Mouse (Mus musculus): ENCODE measurements at regions not wholly inside any gene's neighbourhood (a gene's known extent, or its start where the extent isn't known, plus 50 kb on each side); places are given as distances from the start of the nearest gene placed in this dataset.

DNA sequence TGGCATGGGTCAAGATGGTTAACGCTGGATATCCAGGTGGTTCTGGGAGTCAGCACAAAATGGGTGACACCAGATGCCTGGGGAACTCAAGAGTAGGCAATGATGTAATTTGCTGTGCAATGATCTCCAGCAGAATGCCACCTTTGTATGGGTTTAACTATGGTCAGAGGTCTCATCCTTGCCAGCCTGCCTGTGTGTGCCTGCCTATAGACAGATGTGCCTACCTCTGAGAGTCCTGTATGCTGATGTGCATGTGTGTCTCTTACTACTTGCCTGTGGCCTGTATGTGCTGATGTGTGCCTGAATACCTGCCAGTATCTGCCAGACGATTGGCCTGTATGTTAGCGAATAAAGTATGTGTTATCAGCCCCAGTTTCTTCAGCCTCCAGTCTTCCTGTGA, 138.6 kb upstream of the Palmd start:
- no peak for ATAC-seq (ENCODE audit: insufficient read depth)
- H3K9me3 ChIP-seq (ENCODE audit: low read depth, low read length), result no peaks in the 10 kb centered on the region
- DNase-seq, result no peak
- H3K4me2 ChIP-seq, result no peak overlapping the region
- no peak overlapping the region for H3K9ac ChIP-seq
- H3K27me3 ChIP-seq (ENCODE audit: insufficient read depth, low read length), result no peaks in the 10 kb centered on the region
- H3K27ac ChIP-seq (ENCODE audit: low read depth), result no peak overlapping the region
- WGBS, result 69% methylated on average over 3 of the region's 3 CpGs
- H3K36me3 ChIP-seq (ENCODE audit: insufficient read depth), result no peaks in the 10 kb centered on the region
- no peak for TF ChIP-seq CTCF (IDR thresholded peaks at IDR 0.05; ENCODE audit: low read depth)
- H3K4me1 ChIP-seq (ENCODE audit: insufficient read depth), result no peaks in the 10 kb centered on the region; the same call in 1 of the 2 replicates
- no peak overlapping the region for H3K4me3 ChIP-seq (ENCODE audit: low read depth, low read length)

DNA sequence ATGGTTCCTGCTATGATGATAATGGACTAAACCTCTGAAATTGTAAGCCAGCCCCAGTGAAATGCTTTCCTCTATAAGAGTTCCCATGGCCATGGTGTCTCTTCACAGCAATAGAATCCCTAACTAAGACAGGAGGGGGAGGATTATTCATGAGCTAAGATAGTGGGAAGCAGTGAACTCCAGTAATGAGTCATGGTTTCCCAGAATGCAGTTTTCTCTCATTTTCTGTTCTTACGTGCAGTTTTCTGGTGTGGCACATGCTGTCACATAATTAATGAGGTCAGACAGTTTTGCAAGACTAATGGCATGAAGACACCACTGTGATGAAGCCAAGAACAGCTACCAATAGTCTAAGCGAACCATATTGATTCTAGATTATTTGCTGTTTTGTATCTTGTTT, 118.9 kb upstream of the Palmd start:
- no peaks in the 10 kb centered on the region for H3K9me3 ChIP-seq (ENCODE audit: low read depth, low read length)
- H3K27me3 ChIP-seq (ENCODE audit: insufficient read depth, low read length), result no peaks in the 10 kb centered on the region

DNA sequence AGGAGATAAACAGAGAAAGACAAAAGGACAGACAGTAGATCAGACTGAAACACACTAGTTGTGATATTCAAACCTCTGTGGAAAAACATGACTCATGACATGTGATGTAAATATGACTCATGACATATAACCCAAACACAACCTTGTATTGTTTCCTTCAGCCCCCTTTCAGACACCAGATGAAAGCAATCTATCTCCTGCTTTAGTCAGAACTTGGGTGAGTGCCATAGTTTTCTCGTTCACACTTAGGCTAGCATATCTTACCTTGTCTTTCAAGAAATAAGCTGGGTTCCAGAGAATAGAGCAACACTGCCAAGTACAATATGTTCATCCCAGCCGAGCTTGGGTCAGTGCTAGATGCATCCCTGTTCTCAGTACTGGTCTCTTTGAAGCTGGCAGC, 107.9 kb upstream of the Palmd start:
- ATAC-seq (ENCODE audit: insufficient read depth) (peak; percentile 47; the same call in 1 of the 2 replicates), DNase-seq (peak; percentile 64)
- H3K36me3 ChIP-seq (ENCODE audit: insufficient read depth), result no peaks in the 10 kb centered on the region
- H3K27ac ChIP-seq (ENCODE audit: low read depth), result no peak overlapping the region
- H3K27me3 ChIP-seq (ENCODE audit: insufficient read depth, low read length), result 0 out of 2 replicates have a peak, but pooled peaks cover 3% of the 10 kb centered on the region
- H3K4me3 ChIP-seq (ENCODE audit: low read depth, low read length), result no peak overlapping the region
- H3K4me2 ChIP-seq, result no peak overlapping the region
- H3K9me3 ChIP-seq (ENCODE audit: low read depth, low read length), result no peaks in the 10 kb centered on the region
- no peak for TF ChIP-seq CTCF (IDR thresholded peaks at IDR 0.05; ENCODE audit: low read depth)
- no peaks in the 10 kb centered on the region for H3K4me1 ChIP-seq (ENCODE audit: insufficient read depth)
- no peak overlapping the region for H3K9ac ChIP-seq
- WGBS, result 25% methylated on average over 2 of the region's 2 CpGs

More for the DNA sequence above, 118.9 kb upstream of the Palmd start:
- no peak for TF ChIP-seq CTCF (IDR thresholded peaks at IDR 0.05; ENCODE audit: low read depth)
- Histone ChIP-seq H3K4me3 (ENCODE audit: low read depth, low read length) (no peak overlapping the region), H3K27ac (ENCODE audit: low read depth) (no peak overlapping the region), H3K36me3 (ENCODE audit: insufficient read depth) (no peaks in the 10 kb centered on the region), H3K4me1 (ENCODE audit: insufficient read depth) (no peaks in the 10 kb centered on the region), H3K9ac (no peak overlapping the region), H3K4me2 (no peak overlapping the region)
- WGBS, result 65% methylated on average over 2 of the region's 2 CpGs
- no peak for ATAC-seq (ENCODE audit: insufficient read depth)
- DNase-seq, result no peak

DNA sequence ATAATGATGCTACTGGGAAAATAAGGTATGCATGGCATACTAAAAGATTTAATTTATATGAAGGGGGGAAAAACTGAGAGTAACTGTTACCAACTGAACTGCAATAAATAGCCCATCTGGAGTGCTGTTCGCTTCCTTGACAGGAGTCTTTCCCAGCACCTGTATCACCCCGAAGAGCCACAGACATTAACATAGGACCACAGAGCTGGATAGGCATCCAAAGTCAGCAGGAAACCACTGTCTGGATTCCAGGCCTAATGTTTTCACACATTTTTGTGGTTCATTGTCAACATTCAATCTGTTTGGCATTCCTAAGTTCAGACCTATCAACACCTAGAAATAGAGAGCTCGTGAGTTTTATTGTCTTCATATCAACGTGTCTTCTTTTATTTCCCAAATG, 104.6 kb upstream of the Palmd start:
- H3K27me3 ChIP-seq (ENCODE audit: insufficient read depth, low read length), result 0 out of 2 replicates have a peak, but pooled peaks cover 6% of the 10 kb centered on the region
- 64% methylated on average over 4 of the region's 4 CpGs for WGBS
- no peak overlapping the region for H3K9ac ChIP-seq
- H3K4me1 ChIP-seq (ENCODE audit: insufficient read depth), result no peaks in the 10 kb centered on the region
- H3K4me3 ChIP-seq (ENCODE audit: low read depth, low read length), result no peak overlapping the region
- H3K4me2 ChIP-seq, result no peak overlapping the region
- DNase-seq (no peak), ATAC-seq (ENCODE audit: insufficient read depth) (no peak)
- TF ChIP-seq CTCF (IDR thresholded peaks at IDR 0.05; ENCODE audit: low read depth), result no peak
- no peak overlapping the region for H3K27ac ChIP-seq (ENCODE audit: low read depth)
- H3K36me3 ChIP-seq (ENCODE audit: insufficient read depth), result no peaks in the 10 kb centered on the region
- no peaks in the 10 kb centered on the region for H3K9me3 ChIP-seq (ENCODE audit: low read depth, low read length)

DNA sequence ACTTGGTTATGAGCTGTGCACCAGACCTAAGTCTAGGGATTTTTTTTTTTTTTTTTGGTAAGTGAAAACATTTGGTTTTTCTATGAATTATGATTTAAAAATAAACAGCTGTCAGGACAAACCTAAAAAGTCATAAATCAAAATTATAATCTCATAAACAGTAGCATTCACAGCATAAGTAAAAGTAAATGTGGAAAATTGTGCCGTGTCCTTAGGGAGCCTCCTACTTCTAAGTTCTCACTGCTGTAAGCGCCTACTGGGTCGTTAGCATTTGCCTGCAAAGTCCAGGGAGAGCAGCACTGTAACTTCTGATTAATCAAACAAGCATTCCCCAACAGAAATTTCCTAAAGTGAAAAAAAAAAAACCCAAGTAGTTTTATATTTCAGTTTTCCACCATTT, 104.2 kb upstream of the Palmd start:
- 47% methylated on average over 3 of the region's 3 CpGs for WGBS
- H3K9ac ChIP-seq, result no peak overlapping the region
- ATAC-seq (ENCODE audit: insufficient read depth) (no peak), DNase-seq (no peak)
- no peak overlapping the region for H3K4me3 ChIP-seq (ENCODE audit: low read depth, low read length)
- H3K27me3 ChIP-seq (ENCODE audit: insufficient read depth, low read length), result 0 out of 2 replicates have a peak, but pooled peaks cover 6% of the 10 kb centered on the region
- H3K27ac ChIP-seq (ENCODE audit: low read depth), result no peak overlapping the region
- no peaks in the 10 kb centered on the region for H3K9me3 ChIP-seq (ENCODE audit: low read depth, low read length)
- H3K4me1 ChIP-seq (ENCODE audit: insufficient read depth), result no peaks in the 10 kb centered on the region
- TF ChIP-seq CTCF (IDR thresholded peaks at IDR 0.05; ENCODE audit: low read depth), result no peak
- no peaks in the 10 kb centered on the region for H3K36me3 ChIP-seq (ENCODE audit: insufficient read depth)
- no peak overlapping the region for H3K4me2 ChIP-seq

GRCm38 (mm10) chr3:117071851-117072250, 103.1 kb upstream of the Palmd start:
- Histone ChIP-seq H3K27me3 (ENCODE audit: insufficient read depth, low read length) (0 out of 2 replicates have a peak, but pooled peaks cover 6% of the 10 kb centered on the region), H3K9ac (no peak overlapping the region), H3K9me3 (ENCODE audit: low read depth, low read length) (no peaks in the 10 kb centered on the region), H3K36me3 (ENCODE audit: insufficient read depth) (no peaks in the 10 kb centered on the region), H3K27ac (ENCODE audit: low read depth) (no peak overlapping the region), H3K4me2 (no peak overlapping the region), H3K4me3 (ENCODE audit: low read depth, low read length) (no peak overlapping the region), H3K4me1 (ENCODE audit: insufficient read depth) (no peaks in the 10 kb centered on the region)
- DNase-seq (no peak), ATAC-seq (ENCODE audit: insufficient read depth) (no peak)
- TF ChIP-seq CTCF (IDR thresholded peaks at IDR 0.05; ENCODE audit: low read depth), result no peak
- WGBS, result 89% methylated on average over 5 of the region's 5 CpGs

DNA sequence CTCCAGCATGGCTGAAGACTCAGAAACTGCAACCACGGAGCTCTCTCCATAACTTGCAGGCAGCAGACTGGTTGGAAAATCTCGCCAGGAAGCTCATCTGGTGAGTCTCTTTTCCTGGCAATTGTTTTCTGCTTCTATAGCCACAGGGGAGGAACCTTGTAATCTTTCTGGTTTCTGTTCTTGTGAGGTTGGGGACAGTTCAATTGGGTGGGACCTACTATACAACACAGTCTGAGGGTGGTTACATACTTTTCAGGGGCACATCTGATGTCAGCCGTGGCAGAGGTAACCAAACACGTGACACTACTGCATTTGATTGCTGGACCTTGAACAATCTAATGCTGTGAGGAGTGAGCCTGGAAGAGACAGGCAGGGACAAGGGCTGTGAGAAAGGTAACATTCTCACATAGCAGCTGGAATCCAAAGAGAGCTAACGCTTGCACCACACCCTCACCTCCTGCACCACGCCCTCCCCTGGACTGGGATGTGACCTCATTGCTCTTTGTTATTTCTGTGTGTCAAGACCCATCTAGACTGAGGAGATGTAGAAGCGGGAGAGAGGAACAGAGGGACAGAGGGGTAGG, 98.8 kb upstream of the Palmd start:
- Histone ChIP-seq H3K4me2 (no peak overlapping the region), H3K9me3 (ENCODE audit: low read depth, low read length) (no peaks in the 10 kb centered on the region), H3K27ac (ENCODE audit: low read depth) (no peak overlapping the region), H3K36me3 (ENCODE audit: insufficient read depth) (no peaks in the 10 kb centered on the region), H3K27me3 (ENCODE audit: insufficient read depth, low read length) (0 out of 2 replicates have a peak, but pooled peaks cover 3% of the 10 kb centered on the region), H3K4me1 (ENCODE audit: insufficient read depth) (no peaks in the 10 kb centered on the region), H3K9ac (no peak overlapping the region), H3K4me3 (ENCODE audit: low read depth, low read length) (no peak overlapping the region)
- ATAC-seq (ENCODE audit: insufficient read depth) (no peak), DNase-seq (no peak)
- TF ChIP-seq CTCF (IDR thresholded peaks at IDR 0.05; ENCODE audit: low read depth), result no peak
- WGBS, result 69% methylated on average over 7 of the region's 7 CpGs

All from lung, embryonic 14.5 days (tissue).